Mouse (Mus musculus) heart, postnatal 25 days (tissue): Measurements from ENCODE around the gene Ano10. TPM values are rescaled to one million over a fixed set of nuclear protein-coding genes. Genes with fewer than 3 reads are reported as not detected.

Source experiments
- DNase-seq: peaks from one replicate; pipeline ENCODE4 v3.0.0; 2022; ENCODE audit warnings: low spot score
- intact Hi-C: fragments of 180-260 bp; cut with DNase I; formaldehyde crosslinking; loops from one replicate; pipeline ENCODE4 v1.15.1; 2025
- total RNA-seq, 2 experiments: library from RNA; stranded (reverse); gene quantifications; 2 replicates each; pipeline ENCODE4 v1.2.3; 2021

Ano10 gene
- total RNA-seq, 2 experiments from 2014 or later = 115 to 118 TPM

DNA sequence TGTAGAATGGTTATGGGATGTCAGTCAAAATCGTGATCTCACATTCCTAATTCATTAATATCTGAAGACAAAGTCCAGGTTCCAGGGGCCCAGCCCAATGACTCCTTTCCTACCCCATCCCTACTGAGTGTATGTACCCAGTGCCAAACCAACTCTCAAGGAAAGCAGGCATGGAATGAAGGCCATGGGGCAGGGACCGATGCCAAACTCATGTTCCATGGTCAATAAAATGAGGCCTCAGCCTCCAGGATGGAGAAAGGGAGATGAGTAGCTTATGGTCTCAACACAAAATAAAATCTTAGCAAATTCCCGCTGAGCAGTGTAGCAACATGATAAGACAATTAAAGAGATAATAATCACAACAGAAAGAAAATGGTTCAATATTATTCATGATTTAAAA, 39.8 kb downstream of the Ano10 start:
- DNase-seq = no peak
- intact Hi-C loops = no loop called here

DNA sequence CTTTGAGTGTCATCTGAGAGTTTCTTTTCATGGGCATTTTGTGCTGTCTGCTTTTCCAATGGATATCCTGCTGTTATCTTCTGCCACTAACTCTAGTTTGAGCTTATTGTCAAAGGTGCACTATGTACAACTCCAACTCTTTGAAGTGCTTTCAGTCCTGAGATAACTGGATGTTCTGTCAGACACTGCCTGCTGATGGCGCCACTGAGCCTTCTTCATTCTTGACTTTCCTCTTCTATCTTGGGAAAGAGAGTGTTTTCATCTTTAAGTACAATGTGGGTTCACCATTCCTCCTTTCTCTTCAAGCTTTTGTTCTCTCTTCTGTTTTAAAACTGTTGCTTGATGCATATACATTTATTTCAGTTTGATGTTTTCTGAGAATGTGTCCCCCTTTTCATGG, 42.1 kb downstream of the Ano10 start:
- intact Hi-C loops = no loop called here
- no peak for DNase-seq

DNA sequence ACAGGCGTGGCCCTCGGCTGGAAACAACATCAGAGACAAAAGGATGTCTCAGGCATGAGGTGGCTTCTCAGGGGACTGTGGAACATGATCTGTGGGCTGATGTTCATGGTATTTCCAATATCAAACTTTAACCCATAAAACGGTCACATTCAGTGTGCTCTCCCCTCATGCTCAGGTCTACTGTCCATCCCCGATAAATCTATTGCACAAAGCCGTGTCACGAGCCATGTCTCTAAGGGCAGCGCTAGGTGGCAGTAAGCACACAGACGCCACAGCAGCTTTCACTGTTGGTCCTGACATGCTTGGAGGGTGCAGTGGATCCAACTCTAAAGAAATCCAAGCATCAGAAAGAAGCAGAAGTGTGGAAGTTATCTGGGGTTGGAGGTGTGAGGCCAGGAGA, 46.1 kb downstream of the Ano10 start:
- no peak for DNase-seq
- intact Hi-C loops = loop anchor here (1.0 to 5.0 kb wide), 3 partner anchors 44 to 301 kb away; partner anchors contain the start of gene Ano10

GRCm38 (mm10) chr9:122247430-122248027, 46.7 kb downstream of the Ano10 start:
- intact Hi-C loops = loop anchor here (1.0 to 5.0 kb wide), 3 partner anchors 45 to 300 kb away; partner anchors contain the start of gene Ano10
- DNase-seq = no peak

GRCm38 (mm10) chr9:122245879-122246278, 48.3 kb downstream of the Ano10 start:
- DNase-seq = no peak
- intact Hi-C loops = loop anchor here (5.0 kb wide), 2 partner anchors 46 to 299 kb away; partner anchors contain the start of gene Ano10

- intact Hi-C loops = loop anchor here (5.0 kb wide), 2 partner anchors 47 to 298 kb away; partner anchors contain the start of gene Ano10
- no peak for DNase-seq
Measured at GRCm38 (mm10) chr9:122245471-122245870, 48.8 kb downstream of the Ano10 start.

- intact Hi-C loops = loop anchor here (5.0 kb wide), 3 partner anchors 48 to 297 kb away; partner anchors contain the start of gene Ano10
- DNase-seq = no peak
Measured at GRCm38 (mm10) chr9:122244800-122245165, 49.4 kb downstream of the Ano10 start.

- intact Hi-C loops = loop anchor here (5.0 kb wide), 1 partner anchor 227 kb away; no protein-coding TSS in a partner anchor
- no peak for DNase-seq
Measured at GRCm38 (mm10) chr9:122244080-122244799, 50.0 kb downstream of the Ano10 start.

DNA sequence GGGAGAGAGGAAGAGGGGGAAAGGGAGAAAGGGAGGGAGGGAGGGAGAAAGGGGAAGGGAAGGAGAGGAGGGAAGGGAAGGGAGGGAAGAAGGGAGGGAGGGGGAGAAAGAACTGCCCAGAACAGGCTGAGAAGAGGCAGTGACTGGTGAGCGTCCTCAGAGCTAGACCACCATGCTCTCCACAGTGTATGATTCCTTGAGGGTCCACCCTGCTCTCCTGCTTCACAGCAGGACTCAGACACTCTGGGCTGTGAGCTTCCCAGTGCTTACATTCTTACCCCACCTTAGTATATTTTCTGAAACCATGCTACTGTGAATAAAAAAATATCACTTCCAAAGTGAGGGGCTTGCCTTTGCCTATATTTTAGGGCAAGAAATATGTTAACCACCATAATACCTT, 50.9 kb downstream of the Ano10 start:
- DNase-seq = no peak
- intact Hi-C loops = loop anchor here (5.0 kb wide), 1 partner anchor 226 kb away; no protein-coding TSS in a partner anchor

- intact Hi-C loops = loop anchor here (5.0 kb wide), 1 partner anchor 226 kb away; no protein-coding TSS in a partner anchor
- DNase-seq = no peak
Measured at GRCm38 (mm10) chr9:122242856-122243255, 51.4 kb downstream of the Ano10 start.

DNA sequence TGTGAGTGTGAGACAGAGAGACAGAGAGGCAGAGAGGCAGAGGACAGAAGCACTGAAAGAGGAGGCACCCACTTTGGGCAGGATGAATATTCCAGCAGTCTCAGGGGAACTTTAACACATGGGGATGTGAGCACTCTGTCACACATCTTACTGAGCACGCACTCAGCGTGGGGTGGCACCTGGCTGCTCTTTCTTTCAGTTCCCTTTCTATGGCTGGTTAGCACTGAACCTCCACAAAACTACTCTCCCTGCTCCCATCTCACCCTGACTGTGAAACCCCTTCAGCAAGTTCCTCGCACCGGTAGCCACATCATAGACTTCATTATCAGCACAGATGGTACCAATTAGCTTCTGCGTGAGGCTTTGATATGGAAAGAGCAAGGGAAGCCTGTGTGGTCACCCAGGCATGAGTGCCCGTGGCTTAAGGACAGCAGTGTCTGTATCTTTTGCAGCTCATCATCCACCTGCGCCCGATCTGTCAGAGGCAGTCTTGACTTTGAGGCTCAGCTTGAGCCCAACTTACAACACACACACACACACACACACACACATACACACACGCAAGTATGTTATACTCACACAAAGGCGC, 52.3 kb downstream of the Ano10 start:
- no peak for DNase-seq
- intact Hi-C loops = loop anchor here (5.0 kb wide), 1 partner anchor 225 kb away; no protein-coding TSS in a partner anchor

DNA sequence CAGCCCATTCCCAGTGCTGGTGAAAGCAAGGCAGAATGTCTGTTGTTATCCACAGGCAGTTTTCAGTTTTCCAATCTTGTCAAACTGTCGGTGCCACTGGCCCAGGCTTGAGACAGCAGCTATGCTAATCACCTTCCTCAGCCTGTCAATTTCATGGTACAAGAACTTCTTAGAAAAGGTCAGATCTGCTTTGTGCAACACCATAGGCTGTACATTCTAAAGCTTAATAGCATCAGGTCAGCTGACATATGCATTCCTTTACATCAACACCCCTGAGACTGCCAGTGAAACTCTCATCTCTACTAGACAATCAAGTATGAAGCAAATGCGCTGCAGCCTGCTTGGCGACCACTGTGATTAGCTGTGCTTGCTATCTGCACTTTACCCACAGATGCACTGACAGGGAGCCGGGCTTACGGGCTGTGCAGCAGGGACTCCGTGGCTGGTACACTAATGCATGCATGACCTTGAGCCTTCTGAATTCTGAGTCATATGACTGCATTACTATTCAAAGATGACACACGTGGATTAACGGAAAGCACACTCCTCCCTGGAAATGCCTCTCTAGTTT, 53.5 kb downstream of the Ano10 start:
- intact Hi-C loops = loop anchor here (5.0 kb wide), 1 partner anchor 223 kb away; no protein-coding TSS in a partner anchor
- DNase-seq = no peak

DNA sequence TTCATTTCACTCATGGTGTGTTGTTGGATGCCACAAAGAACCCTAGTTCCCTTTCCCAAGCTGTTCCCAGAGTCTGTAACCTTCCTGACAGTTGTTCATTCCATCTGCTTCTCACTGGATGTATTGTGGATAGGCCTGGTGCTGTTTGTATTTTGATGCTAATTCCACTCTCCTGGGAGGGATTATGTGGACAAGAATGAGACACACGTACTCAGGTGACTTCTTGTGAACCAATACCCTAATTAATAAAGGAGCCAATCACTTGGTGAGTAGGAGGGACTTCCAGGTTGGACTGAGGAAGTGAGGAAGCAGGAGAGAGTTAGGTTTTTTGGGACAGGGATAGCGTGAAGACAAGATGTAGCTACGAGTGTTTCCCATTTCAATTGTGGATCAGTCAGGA, 59.5 kb downstream of the Ano10 start:
- no peak for DNase-seq
- intact Hi-C loops = no loop called here

DNA sequence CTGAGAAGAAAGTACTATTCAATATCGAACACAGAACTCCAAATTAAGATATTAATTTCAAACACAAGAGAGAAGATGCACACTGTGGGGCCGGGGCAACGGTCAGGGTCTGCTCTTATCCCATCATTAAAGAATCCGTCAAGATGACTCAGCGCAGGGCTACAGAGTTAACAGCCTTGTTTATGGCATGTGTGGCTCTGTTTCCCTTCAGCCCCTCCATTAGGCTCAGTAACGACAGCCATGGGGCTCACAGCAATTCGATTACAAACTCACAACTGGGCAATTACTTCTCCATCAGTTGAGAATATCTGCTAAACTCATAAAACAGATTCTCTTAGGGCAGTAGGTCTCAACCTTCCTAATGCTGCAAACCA, 60.3 kb downstream of the Ano10 start:
- intact Hi-C loops = no loop called here
- no peak for DNase-seq

DNA sequence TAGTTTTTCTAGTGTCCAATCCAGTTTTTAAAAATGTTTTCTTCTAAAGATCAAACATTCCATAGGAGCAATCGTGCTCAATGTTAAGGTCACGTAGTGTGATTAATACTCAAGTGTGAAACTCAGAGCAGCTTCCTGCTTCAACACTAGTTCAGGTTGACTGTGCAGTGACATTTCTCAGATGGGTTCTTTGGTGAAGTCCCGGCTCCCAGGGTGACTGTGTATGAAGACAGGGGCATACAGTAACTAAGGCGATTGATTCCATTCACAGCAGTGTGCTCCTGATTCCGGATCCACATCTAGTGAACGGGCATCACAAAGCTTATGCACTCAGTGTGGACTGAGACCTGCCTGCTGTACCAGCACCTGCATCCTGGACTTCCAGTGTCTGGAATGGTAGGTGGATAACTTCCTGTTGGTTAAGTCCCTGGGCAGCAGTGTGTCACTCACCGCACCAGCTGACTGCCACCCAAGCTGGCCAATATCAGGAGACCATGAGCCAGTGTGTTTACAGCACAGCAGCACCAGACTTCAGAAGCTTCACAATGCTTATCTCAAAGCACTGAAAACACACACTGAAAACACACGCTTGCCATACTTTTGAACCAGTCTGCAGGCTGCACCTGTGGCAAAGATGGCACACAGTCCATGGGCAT, 60.8 kb downstream of the Ano10 start:
- no peak for DNase-seq
- intact Hi-C loops = no loop called here

DNA sequence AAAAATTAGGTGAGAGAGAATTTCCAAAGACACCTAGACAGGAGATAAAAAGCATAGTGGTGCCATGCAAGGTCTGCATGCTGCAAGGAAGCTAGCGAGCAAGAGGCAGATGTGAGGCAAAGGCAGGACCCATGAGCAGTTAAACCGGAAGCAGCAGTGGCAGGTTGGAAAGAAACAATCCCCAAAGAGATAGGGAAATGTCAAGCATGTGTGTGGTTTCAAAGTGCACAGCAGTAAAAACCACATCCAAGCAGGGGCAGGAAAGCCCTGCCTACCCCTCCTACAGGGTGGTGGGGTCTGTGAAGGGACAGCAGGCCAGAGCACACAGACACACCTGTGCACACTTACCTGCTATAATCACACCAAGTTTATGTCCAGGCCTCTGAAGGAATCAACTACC, 61.3 kb downstream of the Ano10 start:
- DNase-seq = no peak
- intact Hi-C loops = no loop called here

DNA sequence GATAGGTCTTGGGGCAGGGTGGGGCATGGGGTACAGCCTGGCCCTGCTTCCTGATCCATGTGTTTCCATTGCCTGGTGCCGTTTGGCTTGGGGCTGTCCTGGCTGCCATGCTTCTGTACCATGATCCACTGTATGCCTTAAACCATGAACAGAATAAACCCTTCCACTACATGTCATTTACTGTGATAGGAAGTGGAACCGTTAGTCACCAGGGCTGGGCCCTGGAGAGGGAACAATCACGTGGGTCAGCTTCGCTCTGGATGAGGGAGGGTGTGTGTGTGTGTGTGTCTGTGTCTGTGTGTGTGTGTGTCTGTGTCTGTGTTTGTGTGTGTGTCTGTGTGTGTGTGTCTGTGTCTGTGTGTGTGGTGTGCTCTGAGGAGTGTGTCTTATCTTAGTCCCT, 63.5 kb downstream of the Ano10 start:
- DNase-seq = no peak

DNA sequence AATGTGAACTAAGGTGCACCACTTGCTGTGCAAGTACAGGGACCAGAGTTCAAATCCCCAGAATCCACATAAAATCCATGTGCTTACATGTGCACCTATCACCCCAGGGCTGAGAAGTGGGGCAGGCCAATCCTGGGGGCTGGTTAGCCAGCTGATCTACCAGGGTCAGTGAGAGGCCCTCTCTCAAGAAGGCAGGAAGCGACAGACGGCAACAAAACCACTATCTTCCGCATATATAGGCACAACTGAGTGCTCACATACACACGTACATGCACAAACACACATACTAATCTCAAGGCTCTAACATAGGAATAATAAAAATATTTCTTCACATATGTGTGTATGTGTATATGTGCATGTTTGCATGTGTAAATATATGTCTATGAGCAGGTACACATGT, 67.8 kb downstream of the Ano10 start:
- intact Hi-C loops = loop anchor here (1.0 kb wide), 1 partner anchor 208 kb away; no protein-coding TSS in a partner anchor
- DNase-seq = no peak

More for the DNA sequence above, 63.5 kb downstream of the Ano10 start:
- intact Hi-C loops = no loop called here

DNA sequence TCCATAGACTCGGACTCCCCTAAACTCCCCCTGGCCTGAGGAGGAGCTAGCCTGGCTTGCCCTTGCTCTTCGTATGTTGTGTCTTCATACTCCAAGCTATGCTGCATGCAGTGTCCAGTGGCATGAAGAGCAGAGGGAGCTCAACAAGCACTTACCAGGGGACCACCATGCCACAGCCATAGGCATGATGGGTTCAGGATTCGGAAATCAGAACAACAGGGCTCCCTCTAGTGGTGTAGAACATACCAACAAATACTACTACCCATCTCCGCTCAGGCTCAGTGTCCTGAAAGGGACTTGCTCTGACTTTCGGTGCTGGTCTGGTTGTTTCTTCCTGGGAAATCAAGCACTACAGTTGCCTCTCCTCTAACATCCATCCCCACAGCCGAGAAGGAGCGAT, 68.9 kb downstream of the Ano10 start:
- intact Hi-C loops = no loop called here
- DNase-seq = no peak

- no peak for DNase-seq
- intact Hi-C loops = loop anchor here (5.0 kb wide), 1 partner anchor 276 kb away; no protein-coding TSS in a partner anchor
Measured at GRCm38 (mm10) chr9:122223005-122223404, 71.2 kb downstream of the Ano10 start.
